Mouse (Mus musculus): Measurements from ENCODE around the gene Ctbp1. TPM values are rescaled to one million over a fixed set of nuclear protein-coding genes. Genes with fewer than 3 reads are reported as not detected.

Gene Ctbp1
- total and polyA plus RNA-seq, 2 experiments from 2014 or later = 165 to 295 TPM

DNA sequence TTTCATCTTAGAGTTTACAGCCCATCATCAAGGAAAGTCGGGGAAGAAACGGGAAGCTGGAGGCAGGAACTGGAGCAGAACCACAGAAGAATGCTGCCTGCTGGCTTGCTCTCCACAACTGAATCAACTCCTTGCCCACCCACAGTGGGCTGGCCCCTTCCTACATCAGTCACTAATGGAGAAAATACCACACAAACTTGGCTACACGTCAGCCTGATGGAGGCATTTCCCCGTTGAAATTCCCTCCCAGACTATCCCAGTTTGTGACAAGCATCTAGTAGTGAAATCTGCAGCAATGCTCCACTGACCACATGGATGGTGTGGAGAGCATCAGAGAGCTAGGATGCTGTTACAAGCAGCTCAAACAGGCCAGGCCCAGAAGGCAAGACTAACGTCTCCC is 42.0 kb downstream of the Ctbp1 start:
- H3K4me1 ChIP-seq (ENCODE audit: control insufficient read depth, insufficient read depth) = peaks cover 20% of the 10 kb centered on the region; the same call in 1 of the 2 replicates
- no peaks in the 10 kb centered on the region for H3K27me3 ChIP-seq (ENCODE audit: control insufficient read depth, insufficient read depth, low read length)
- H3K36me3 ChIP-seq (replicated peaks; ENCODE audit: control insufficient read depth, insufficient read depth, low read length) = no peaks in the 10 kb centered on the region
- no peak for TF ChIP-seq EP300 (IDR thresholded peaks at IDR 0.05; ENCODE audit: low read depth)
- no peak for TF ChIP-seq CTCF (IDR thresholded peaks at IDR 0.05; ENCODE audit: low read depth)
- DNase-seq (ENCODE audit: low spot score) (no peak), ATAC-seq (ENCODE audit: insufficient read depth, low read depth) (no peak)
- no peaks in the 10 kb centered on the region for H3K9me3 ChIP-seq (replicated peaks; ENCODE audit: control insufficient read depth, low read length)
- 75% methylated on average over 5 of the region's 5 CpGs for WGBS
- H3K9ac ChIP-seq (replicated peaks; ENCODE audit: low read depth, low read length) = no peak overlapping the region
- no peak overlapping the region for H3K4me2 ChIP-seq (ENCODE audit: low read depth, low read length)
- H3K4me3 ChIP-seq (ENCODE audit: low read depth, low read length) = no peak overlapping the region
- H3K27ac ChIP-seq (ENCODE audit: low read depth) = no peak overlapping the region

DNA sequence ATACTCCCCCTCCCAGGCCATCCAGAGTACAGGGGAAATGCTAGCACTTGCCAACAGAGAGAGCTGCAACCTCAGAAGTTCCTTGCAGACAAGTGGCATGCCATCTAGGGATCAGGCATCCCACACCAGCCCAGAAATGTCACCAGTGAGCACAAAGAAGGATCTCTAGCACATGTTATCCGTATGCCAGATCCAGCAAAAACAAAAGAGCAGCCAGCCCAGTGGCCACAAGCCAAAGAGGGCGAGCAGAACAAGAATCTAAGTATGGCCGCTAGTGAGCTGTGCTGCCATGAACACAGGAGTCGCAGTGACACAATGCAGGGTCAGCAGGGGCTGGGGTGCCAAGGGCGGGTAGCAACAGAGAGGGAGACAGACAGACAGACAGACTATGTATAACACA is 44.5 kb downstream of the Ctbp1 start:
- Histone ChIP-seq H3K36me3 (replicated peaks; ENCODE audit: control insufficient read depth, insufficient read depth, low read length) (no peaks in the 10 kb centered on the region), H3K4me2 (ENCODE audit: low read depth, low read length) (no peak overlapping the region), H3K9me3 (replicated peaks; ENCODE audit: control insufficient read depth, low read length) (no peaks in the 10 kb centered on the region), H3K27ac (ENCODE audit: low read depth) (no peak overlapping the region), H3K27me3 (ENCODE audit: control insufficient read depth, insufficient read depth, low read length) (no peaks in the 10 kb centered on the region), H3K4me1 (ENCODE audit: control insufficient read depth, insufficient read depth) (peaks cover 18% of the 10 kb centered on the region; the same call in 1 of the 2 replicates), H3K4me3 (ENCODE audit: low read depth, low read length) (no peak overlapping the region), H3K9ac (replicated peaks; ENCODE audit: low read depth, low read length) (no peak overlapping the region)
- TF ChIP-seq EP300 (IDR thresholded peaks at IDR 0.05; ENCODE audit: low read depth) = no peak
- peak; percentile 10; the same call in 1 of the 2 replicates for TF ChIP-seq CTCF (IDR thresholded peaks at IDR 0.05; ENCODE audit: low read depth)
- no peak for DNase-seq (ENCODE audit: low spot score)
- WGBS = 23% methylated on average over 5 of the region's 5 CpGs
- ATAC-seq (ENCODE audit: insufficient read depth, low read depth) = no peak

DNA sequence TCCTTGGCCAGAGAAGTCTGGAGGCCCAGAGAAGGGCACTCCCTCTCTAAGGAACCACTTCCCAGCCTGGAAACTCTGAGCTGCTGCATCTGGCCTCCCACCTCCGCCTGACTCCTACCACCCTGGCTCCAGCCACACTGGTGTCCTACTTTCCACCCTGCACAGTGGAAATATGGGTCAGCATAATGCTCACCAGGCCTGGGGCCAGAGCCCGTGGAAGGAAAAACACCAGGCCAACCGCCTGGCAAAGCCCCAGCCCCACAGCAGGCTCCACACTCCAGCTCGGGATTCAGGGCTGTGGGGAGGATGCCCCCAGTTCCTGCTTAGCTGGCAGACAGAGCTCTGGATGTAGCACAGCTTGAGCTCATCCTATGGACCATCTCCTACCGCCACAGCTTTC is 46.4 kb downstream of the Ctbp1 start:
- Histone ChIP-seq H3K36me3 (replicated peaks; ENCODE audit: control insufficient read depth, insufficient read depth, low read length) (no peaks in the 10 kb centered on the region), H3K9me3 (replicated peaks; ENCODE audit: control insufficient read depth, low read length) (no peaks in the 10 kb centered on the region), H3K4me3 (ENCODE audit: low read depth, low read length) (no peak overlapping the region), H3K4me2 (ENCODE audit: low read depth, low read length) (no peak overlapping the region), H3K4me1 (ENCODE audit: control insufficient read depth, insufficient read depth) (peaks cover 12% of the 10 kb centered on the region; the same call in 1 of the 2 replicates), H3K27me3 (ENCODE audit: control insufficient read depth, insufficient read depth, low read length) (no peaks in the 10 kb centered on the region), H3K27ac (ENCODE audit: low read depth) (peak overlapping the region; percentile 68), H3K9ac (replicated peaks; ENCODE audit: low read depth, low read length) (no peak overlapping the region)
- WGBS = 46% methylated on average over 5 of the region's 5 CpGs
- TF ChIP-seq EP300 (IDR thresholded peaks at IDR 0.05; ENCODE audit: low read depth) = no peak
- TF ChIP-seq CTCF (IDR thresholded peaks at IDR 0.05; ENCODE audit: low read depth) = no peak
- ATAC-seq (ENCODE audit: insufficient read depth, low read depth) = peak; percentile 62
- DNase-seq (ENCODE audit: low spot score) = no peak

DNA sequence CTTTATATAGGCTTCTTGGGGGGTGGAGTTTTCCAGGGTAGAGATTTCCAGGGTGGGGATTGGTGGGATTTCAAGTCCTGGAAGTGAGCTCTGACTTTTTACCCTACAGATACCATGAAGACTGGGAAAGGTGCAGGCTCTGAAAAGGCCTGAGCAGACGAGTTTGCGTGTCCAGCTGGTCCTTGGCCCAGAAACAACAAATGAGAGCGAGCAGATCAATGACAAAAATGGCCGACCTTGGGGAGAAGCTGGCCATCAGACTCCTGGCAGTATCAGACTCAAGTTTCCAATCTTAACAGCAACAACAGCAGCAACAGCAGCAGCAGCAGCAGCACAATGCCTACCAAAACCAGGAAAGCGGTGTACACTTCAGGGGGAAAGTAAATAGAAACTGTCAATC is 49.1 kb downstream of the Ctbp1 start:
- H3K27me3 ChIP-seq (ENCODE audit: control insufficient read depth, insufficient read depth, low read length) = no peaks in the 10 kb centered on the region
- H3K4me2 ChIP-seq (ENCODE audit: low read depth, low read length) = no peak overlapping the region
- H3K9ac ChIP-seq (replicated peaks; ENCODE audit: low read depth, low read length) = no peak overlapping the region
- TF ChIP-seq CTCF (IDR thresholded peaks at IDR 0.05; ENCODE audit: low read depth) (no peak), EP300 (IDR thresholded peaks at IDR 0.05; ENCODE audit: low read depth) (no peak)
- DNase-seq (ENCODE audit: low spot score) = no peak
- peak overlapping the region; percentile 36; the same call in 1 of the 2 replicates for H3K27ac ChIP-seq (ENCODE audit: low read depth)
- no peak for ATAC-seq (ENCODE audit: insufficient read depth, low read depth)
- H3K4me3 ChIP-seq (ENCODE audit: low read depth, low read length) = no peak overlapping the region
- 87% methylated on average over 5 of the region's 5 CpGs for WGBS
- H3K4me1 ChIP-seq (ENCODE audit: control insufficient read depth, insufficient read depth) = peaks cover 22% of the 10 kb centered on the region
- no peaks in the 10 kb centered on the region for H3K36me3 ChIP-seq (replicated peaks; ENCODE audit: control insufficient read depth, insufficient read depth, low read length)
- H3K9me3 ChIP-seq (replicated peaks; ENCODE audit: control insufficient read depth, low read length) = no peaks in the 10 kb centered on the region

- H3K9me3 ChIP-seq (replicated peaks; ENCODE audit: control insufficient read depth, low read length) = no peaks in the 10 kb centered on the region
- DNase-seq (ENCODE audit: low spot score) (no peak), ATAC-seq (ENCODE audit: insufficient read depth, low read depth) (no peak)
- H3K27ac ChIP-seq (ENCODE audit: low read depth) = no peak overlapping the region
- peaks cover 22% of the 10 kb centered on the region for H3K4me1 ChIP-seq (ENCODE audit: control insufficient read depth, insufficient read depth)
- WGBS = 50% methylated on average over 7 of the region's 7 CpGs
- H3K4me3 ChIP-seq (ENCODE audit: low read depth, low read length) = no peak overlapping the region
- H3K4me2 ChIP-seq (ENCODE audit: low read depth, low read length) = no peak overlapping the region
- TF ChIP-seq EP300 (IDR thresholded peaks at IDR 0.05; ENCODE audit: low read depth) (no peak), CTCF (IDR thresholded peaks at IDR 0.05; ENCODE audit: low read depth) (no peak)
- H3K36me3 ChIP-seq (replicated peaks; ENCODE audit: control insufficient read depth, insufficient read depth, low read length) = no peaks in the 10 kb centered on the region
- H3K27me3 ChIP-seq (ENCODE audit: control insufficient read depth, insufficient read depth, low read length) = no peaks in the 10 kb centered on the region
- no peak overlapping the region for H3K9ac ChIP-seq (replicated peaks; ENCODE audit: low read depth, low read length)
These were observed 50.3 kb downstream of the Ctbp1 start for GRCm38 (mm10) chr5:33224491-33224890.

Data from heart, postnatal 0 days (tissue).